Mouse (Mus musculus): Measurements from ENCODE around the gene Afm. TPM values are rescaled to one million over a fixed set of nuclear protein-coding genes. Genes with fewer than 3 reads are reported as not detected.

Afm gene
- polyA plus RNA-seq, 1 experiment from 2014 or later, result 54.6 TPM

DNA sequence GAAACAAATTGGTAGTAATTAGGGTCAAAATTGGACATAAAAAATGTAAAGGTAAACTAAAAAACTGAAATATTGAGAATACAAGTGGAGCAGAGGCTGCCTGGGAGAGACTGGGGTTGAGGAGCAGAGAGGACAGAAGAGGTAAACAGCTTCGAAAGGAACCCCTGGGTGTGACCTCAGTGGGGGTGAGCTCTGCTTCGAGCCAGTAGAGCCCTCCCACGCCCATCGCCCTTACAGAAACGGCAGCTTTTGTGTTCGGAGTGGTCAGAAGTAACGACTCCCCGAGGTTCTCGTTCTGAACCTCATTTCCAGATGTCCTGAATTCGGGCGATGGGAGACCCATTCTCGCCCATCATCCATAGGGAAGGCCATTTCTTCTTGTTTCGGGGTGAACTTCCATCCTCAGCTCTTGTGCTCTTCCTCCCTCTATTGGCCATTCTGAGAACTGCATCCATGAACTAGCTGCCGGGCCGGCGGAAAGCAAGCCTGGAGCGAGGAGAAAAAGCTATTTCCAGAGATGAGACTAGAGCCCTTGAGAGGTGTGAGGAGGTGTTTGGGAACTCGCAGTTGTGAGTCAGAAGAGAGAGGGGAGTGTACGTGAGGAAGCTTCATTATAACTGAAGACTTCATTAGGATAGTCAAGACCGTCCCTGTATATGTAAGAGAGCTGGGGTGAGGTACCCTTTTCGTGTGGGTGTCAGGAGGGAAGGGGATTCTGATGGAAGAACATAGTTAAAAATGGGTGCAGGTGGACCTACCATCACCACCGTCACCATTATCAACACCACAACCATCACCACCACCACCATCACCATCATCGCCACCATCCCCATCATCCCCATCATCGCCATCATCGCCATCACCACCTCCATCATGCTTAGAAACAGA lies 70.2 kb downstream of the Afm start:
- Histone ChIP-seq H3K36me3 (replicated peaks; ENCODE audit: insufficient read depth, low read length) (no peaks in the 10 kb centered on the region), H3K9ac (replicated peaks) (no peak overlapping the region)
- 0 out of 2 replicates have a peak, but pooled peaks have one; percentile 33 for ATAC-seq

GRCm38 (mm10) chr5:90590676-90591075 lies 71.9 kb downstream of the Afm start:
- Histone ChIP-seq H3K4me2 (ENCODE audit: low read depth, low read length) (no peak overlapping the region), H3K4me1 (ENCODE audit: insufficient read depth) (0 out of 2 replicates have a peak, but pooled peaks cover 3% of the 10 kb centered on the region), H3K27ac (ENCODE audit: low read depth) (no peak overlapping the region), H3K9me3 (ENCODE audit: low read length) (no peaks in the 10 kb centered on the region), H3K4me3 (ENCODE audit: low read depth, low read length) (no peak overlapping the region), H3K27me3 (ENCODE audit: insufficient read depth, low read length) (no peaks in the 10 kb centered on the region), H3K36me3 (replicated peaks; ENCODE audit: insufficient read depth, low read length) (no peaks in the 10 kb centered on the region), H3K9ac (replicated peaks) (no peak overlapping the region)
- 75% methylated on average over 10 of the region's 10 CpGs for WGBS (ENCODE audit: insufficient replicate concordance)
- DNase-seq (no peak), ATAC-seq (no peak)
- TF ChIP-seq CTCF (IDR thresholded peaks at IDR 0.05; ENCODE audit: low read depth) (no peak), EP300 (IDR thresholded peaks at IDR 0.05; ENCODE audit: low read depth) (no peak)

More for the DNA sequence above, 70.2 kb downstream of the Afm start:
- H3K4me3 ChIP-seq (ENCODE audit: low read depth, low read length), result peak overlapping the region; percentile 38
- H3K9me3 ChIP-seq (ENCODE audit: low read length), result no peaks in the 10 kb centered on the region
- WGBS (ENCODE audit: insufficient replicate concordance), result 25% methylated on average over 25 of the region's 25 CpGs
- DNase-seq, result peak; percentile 63
- no peaks in the 10 kb centered on the region for H3K27me3 ChIP-seq (ENCODE audit: insufficient read depth, low read length)
- 0 out of 2 replicates have a peak, but pooled peaks cover 3% of the 10 kb centered on the region for H3K4me1 ChIP-seq (ENCODE audit: insufficient read depth)
- no peak overlapping the region for H3K27ac ChIP-seq (ENCODE audit: low read depth)
- TF ChIP-seq CTCF (IDR thresholded peaks at IDR 0.05; ENCODE audit: low read depth), result peak; percentile 94
- no peak for TF ChIP-seq EP300 (IDR thresholded peaks at IDR 0.05; ENCODE audit: low read depth)
- H3K4me2 ChIP-seq (ENCODE audit: low read depth, low read length), result peak overlapping the region; percentile 65

DNA sequence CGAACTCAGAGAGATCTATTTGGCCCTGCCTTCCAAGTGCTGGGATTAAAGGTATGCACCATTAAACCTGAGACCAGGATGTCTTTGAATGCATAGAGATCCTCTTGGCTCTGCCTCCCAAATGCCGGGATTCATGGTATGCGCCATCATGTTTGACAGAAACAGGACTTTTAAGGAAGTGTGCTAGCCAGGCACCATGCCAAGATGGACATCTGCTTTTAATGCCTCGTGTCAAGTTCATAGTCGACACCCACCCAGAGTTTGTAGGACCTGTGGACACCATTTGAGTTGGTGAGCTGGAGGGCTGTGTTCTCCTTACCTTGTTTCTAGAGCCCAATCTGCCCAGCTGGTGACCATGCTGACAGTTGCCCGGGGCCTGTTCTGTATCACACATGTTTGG lies 73.2 kb downstream of the Afm start:
- Histone ChIP-seq H3K27ac (ENCODE audit: low read depth) (no peak overlapping the region), H3K27me3 (ENCODE audit: insufficient read depth, low read length) (no peaks in the 10 kb centered on the region), H3K9me3 (ENCODE audit: low read length) (no peaks in the 10 kb centered on the region), H3K4me1 (ENCODE audit: insufficient read depth) (0 out of 2 replicates have a peak, but pooled peaks cover 3% of the 10 kb centered on the region), H3K9ac (replicated peaks) (no peak overlapping the region), H3K4me2 (ENCODE audit: low read depth, low read length) (no peak overlapping the region), H3K36me3 (replicated peaks; ENCODE audit: insufficient read depth, low read length) (no peaks in the 10 kb centered on the region), H3K4me3 (ENCODE audit: low read depth, low read length) (no peak overlapping the region)
- ATAC-seq, result no peak
- 74% methylated on average over 6 of the region's 6 CpGs for whole genome bisulfite sequencing (ENCODE audit: insufficient replicate concordance)
- no peak for DNase-seq
- TF ChIP-seq CTCF (IDR thresholded peaks at IDR 0.05; ENCODE audit: low read depth) (no peak), EP300 (IDR thresholded peaks at IDR 0.05; ENCODE audit: low read depth) (no peak)

- DNase-seq (no peak), ATAC-seq (no peak)
- WGBS (ENCODE audit: insufficient replicate concordance), result 37% methylated on average over 13 of the region's 13 CpGs
- H3K9ac ChIP-seq (replicated peaks), result no peak overlapping the region
- H3K27me3 ChIP-seq (ENCODE audit: insufficient read depth, low read length), result no peaks in the 10 kb centered on the region
- no peaks in the 10 kb centered on the region for H3K9me3 ChIP-seq (ENCODE audit: low read length)
- TF ChIP-seq CTCF (IDR thresholded peaks at IDR 0.05; ENCODE audit: low read depth) (no peak), EP300 (IDR thresholded peaks at IDR 0.05; ENCODE audit: low read depth) (no peak)
- H3K4me2 ChIP-seq (ENCODE audit: low read depth, low read length), result no peak overlapping the region
- no peaks in the 10 kb centered on the region for H3K36me3 ChIP-seq (replicated peaks; ENCODE audit: insufficient read depth, low read length)
- H3K4me3 ChIP-seq (ENCODE audit: low read depth, low read length), result no peak overlapping the region
- H3K27ac ChIP-seq (ENCODE audit: low read depth), result no peak overlapping the region
- no peaks in the 10 kb centered on the region for H3K4me1 ChIP-seq (ENCODE audit: insufficient read depth)
Observed at GRCm38 (mm10) chr5:90594945-90595344, 76.2 kb downstream of the Afm start.

GRCm38 (mm10) chr5:90596155-90596554 lies 77.4 kb downstream of the Afm start:
- Histone ChIP-seq H3K27me3 (ENCODE audit: insufficient read depth, low read length) (no peaks in the 10 kb centered on the region), H3K4me2 (ENCODE audit: low read depth, low read length) (no peak overlapping the region), H3K4me1 (ENCODE audit: insufficient read depth) (no peaks in the 10 kb centered on the region), H3K9me3 (ENCODE audit: low read length) (no peaks in the 10 kb centered on the region), H3K27ac (ENCODE audit: low read depth) (no peak overlapping the region), H3K36me3 (replicated peaks; ENCODE audit: insufficient read depth, low read length) (no peaks in the 10 kb centered on the region), H3K9ac (replicated peaks) (no peak overlapping the region), H3K4me3 (ENCODE audit: low read depth, low read length) (no peak overlapping the region)
- ATAC-seq, result no peak
- WGBS (ENCODE audit: insufficient replicate concordance), result 67% methylated on average over 6 of the region's 6 CpGs
- TF ChIP-seq EP300 (IDR thresholded peaks at IDR 0.05; ENCODE audit: low read depth), result no peak
- no peak for TF ChIP-seq CTCF (IDR thresholded peaks at IDR 0.05; ENCODE audit: low read depth)
- no peak for DNase-seq

DNA sequence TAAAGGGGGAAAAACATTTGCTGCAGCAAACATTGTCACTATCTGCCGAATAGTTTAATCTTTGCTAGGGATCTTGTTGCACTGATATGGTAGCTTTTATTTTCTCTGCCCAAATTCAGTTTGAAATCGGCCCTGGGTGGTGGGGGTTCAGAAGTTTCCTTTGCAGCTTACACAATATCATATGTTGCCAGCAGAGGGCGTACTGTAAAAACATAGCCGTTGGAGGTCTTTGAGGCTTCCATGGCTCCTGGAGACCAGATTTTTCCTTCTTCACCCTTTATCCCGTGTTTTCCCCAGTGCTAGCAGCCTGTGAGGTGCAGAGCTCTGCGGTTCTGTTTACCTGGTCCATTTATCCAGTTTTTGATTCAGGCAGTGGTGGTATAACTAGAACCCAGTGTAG lies 82.7 kb downstream of the Afm start:
- Histone ChIP-seq H3K4me3 (ENCODE audit: low read depth, low read length) (no peak overlapping the region), H3K27me3 (ENCODE audit: insufficient read depth, low read length) (no peaks in the 10 kb centered on the region), H3K9me3 (ENCODE audit: low read length) (no peaks in the 10 kb centered on the region), H3K36me3 (replicated peaks; ENCODE audit: insufficient read depth, low read length) (peaks cover 3% of the 10 kb centered on the region), H3K27ac (ENCODE audit: low read depth) (no peak overlapping the region), H3K4me2 (ENCODE audit: low read depth, low read length) (no peak overlapping the region), H3K9ac (replicated peaks) (no peak overlapping the region), H3K4me1 (ENCODE audit: insufficient read depth) (no peaks in the 10 kb centered on the region)
- DNase-seq, result peak; percentile 41
- ATAC-seq, result no peak
- TF ChIP-seq CTCF (IDR thresholded peaks at IDR 0.05; ENCODE audit: low read depth) (peak; percentile 75), EP300 (IDR thresholded peaks at IDR 0.05; ENCODE audit: low read depth) (no peak)
- WGBS (ENCODE audit: insufficient replicate concordance), result 16% methylated on average over 6 of the region's 6 CpGs

Other genes with a start within 250 kb of the Afm start
- gene Ankrd17, start 152.4 kb upstream of the Afm start, polyA plus RNA-seq (2015; fragmentation: Nextera tagmentation; extraction: Ambion mirVana), result 9.3 and 10.8 TPM in 2 replicates
- gene Gm9958, start 151.7 kb upstream of the Afm start, polyA plus RNA-seq (2015; fragmentation: Nextera tagmentation; extraction: Ambion mirVana), result 2.4 and 2.8 TPM in 2 replicates
- gene Alb, start 58.0 kb upstream of the Afm start, polyA plus RNA-seq (2015; fragmentation: Nextera tagmentation; extraction: Ambion mirVana), result 15,780 and 16,843 TPM in 2 replicates
- 11,303 and 11,922 TPM in 2 replicates for gene Afp, start 28.2 kb upstream of the Afm start, polyA plus RNA-seq (2015; fragmentation: Nextera tagmentation; extraction: Ambion mirVana)
- 9.4 and 10.0 TPM in 2 replicates for gene 5830473C10Rik, start 42.2 kb downstream of the Afm start, polyA plus RNA-seq (2015; fragmentation: Nextera tagmentation; extraction: Ambion mirVana)
- gene Rassf6, start 121.7 kb downstream of the Afm start, polyA plus RNA-seq (2015; fragmentation: Nextera tagmentation; extraction: Ambion mirVana), result 7.1 and 7.9 TPM in 2 replicates
- 1.7 and 1.9 TPM in 2 replicates for gene Cxcl5, start 240.4 kb downstream of the Afm start, polyA plus RNA-seq (2015; fragmentation: Nextera tagmentation; extraction: Ambion mirVana)
- 257 and 263 TPM in 2 replicates for gene Ppbp, start 249.6 kb downstream of the Afm start, polyA plus RNA-seq (2015; fragmentation: Nextera tagmentation; extraction: Ambion mirVana)